Mouse (Mus musculus): ENCODE data around the gene Med25.

Gene Med25

DNA sequence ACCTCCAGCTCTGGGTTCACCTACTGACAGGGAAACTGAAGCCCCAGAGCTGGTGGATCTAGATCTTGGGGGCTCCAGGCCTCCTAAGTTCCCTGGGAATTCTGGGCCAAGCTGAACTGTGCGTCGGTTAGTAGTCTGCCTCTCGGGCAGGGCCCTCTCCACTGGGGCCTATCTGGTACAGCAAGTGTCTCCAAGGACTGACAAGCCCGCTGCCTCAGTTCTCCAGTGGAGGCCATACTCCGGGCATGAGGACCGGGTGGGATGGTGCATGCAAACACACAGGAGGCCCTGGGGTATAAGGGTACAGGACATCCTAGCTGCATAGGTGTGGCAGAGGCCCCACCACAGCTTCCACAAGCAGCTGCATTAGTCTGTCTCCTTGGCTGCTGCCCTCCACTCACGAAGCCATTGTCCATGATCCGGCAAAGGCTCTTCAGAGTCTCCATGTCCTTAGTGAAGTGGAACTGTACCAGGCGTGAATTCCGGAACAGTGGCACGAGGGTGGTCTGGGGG is 28.5 kb downstream of the Med25 start:
- DNase-seq (ENCODE audit: low read depth, low spot score), result no peak

DNA sequence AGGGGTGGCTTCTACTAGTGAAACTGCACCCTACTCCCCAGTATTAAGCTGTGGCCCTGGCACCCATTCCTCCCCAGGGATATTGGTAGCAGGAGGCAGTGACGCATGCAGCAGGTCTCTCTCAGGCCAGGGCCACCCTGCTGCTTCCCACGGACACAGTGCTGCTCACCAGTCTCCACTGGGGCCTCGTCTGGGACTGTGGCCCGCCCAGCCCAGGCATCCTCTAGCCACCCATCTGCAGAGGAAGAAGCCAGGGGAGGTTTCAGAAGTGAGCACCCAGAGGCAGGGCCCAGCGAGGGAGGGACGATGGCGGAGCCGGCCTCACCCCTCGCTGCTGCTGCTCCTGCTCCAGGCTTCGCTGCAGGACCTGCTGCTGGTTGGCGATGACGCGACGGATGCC is 29.3 kb downstream of the Med25 start:
- DNase-seq (ENCODE audit: low read depth, low spot score), result no peak

DNA sequence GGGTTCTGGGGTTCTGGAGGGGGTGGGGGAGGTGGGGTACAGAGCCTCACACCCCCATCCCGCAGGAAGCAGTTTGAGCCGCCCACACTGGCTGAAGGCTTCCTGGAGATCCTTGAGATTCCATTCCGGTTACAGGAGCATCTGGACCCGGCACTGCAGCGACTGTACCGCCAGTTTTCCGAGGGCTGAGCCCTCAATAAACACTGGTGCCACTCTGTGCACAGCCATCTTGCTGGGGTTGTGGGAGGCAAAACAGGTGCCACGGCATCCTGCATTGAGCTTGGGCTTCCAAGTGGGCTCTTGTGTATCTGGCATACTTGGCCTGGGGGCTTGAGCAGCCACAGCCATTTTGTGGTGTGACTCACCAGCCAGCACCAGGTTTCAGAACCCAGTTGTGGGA is 30.1 kb downstream of the Med25 start:
- DNase-seq (ENCODE audit: low read depth, low spot score), result no peak

DNA sequence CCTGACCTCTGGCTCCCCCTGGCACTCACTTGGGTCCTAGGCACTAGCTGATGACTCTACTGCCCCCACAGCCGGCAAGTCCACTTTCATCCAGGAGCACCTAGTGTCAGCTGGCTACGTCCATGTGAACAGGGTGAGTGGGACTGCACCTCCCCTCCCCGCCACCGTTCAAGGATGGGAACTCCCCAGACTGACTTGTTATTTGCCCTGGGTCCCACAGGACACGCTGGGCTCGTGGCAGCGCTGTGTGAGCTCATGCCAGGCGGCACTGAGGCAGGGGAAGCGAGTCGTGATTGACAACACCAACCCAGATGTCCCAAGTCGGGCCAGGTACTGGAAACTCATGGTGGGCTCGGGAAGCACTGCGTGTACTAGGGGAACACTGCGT is 31.1 kb downstream of the Med25 start:
- no peak for DNase-seq (ENCODE audit: low read depth, low spot score)

DNA sequence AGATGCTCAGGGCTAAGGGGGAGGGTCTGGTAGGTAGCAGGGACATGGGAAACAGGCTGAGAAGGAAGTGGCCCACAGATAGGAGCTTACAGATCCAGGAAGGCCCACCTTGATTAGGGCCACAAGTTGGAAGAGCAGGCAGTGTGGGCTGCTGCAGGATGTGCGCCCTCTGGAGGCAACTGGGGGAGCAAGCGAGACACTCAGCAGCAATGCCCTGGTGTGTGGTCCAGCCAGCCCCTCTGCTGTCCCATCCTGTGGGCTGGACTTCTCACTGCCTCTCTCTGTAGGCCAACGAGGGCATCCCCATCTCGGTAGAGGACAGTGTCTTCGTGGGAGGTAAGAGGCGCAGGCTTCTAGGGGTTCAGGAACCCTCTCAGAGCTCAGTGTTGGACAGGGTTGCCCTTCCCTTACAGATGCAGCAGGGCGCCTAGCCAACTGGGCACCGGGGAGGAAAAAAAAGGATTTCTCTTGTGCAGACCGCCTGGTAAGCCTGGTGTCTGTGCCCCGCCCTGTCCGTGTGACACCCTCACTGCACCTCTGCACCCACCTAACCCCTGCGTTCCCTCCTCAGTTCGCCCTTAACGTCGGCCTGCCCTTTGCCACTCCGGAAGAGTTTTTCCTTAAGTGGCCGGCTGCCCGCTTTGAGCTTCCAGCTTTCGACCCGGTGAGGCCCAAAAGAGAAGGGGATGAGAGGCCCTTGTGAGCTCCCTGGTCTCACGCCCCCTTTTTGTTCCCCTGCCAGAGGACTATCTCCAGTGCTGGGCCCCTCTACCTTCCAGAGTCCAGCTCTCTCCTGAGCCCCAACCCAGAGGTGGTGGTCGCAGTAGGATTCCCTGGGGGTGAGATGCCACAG is 31.7 kb downstream of the Med25 start:
- DNase-seq (ENCODE audit: low read depth, low spot score), result peak; percentile 71

DNA sequence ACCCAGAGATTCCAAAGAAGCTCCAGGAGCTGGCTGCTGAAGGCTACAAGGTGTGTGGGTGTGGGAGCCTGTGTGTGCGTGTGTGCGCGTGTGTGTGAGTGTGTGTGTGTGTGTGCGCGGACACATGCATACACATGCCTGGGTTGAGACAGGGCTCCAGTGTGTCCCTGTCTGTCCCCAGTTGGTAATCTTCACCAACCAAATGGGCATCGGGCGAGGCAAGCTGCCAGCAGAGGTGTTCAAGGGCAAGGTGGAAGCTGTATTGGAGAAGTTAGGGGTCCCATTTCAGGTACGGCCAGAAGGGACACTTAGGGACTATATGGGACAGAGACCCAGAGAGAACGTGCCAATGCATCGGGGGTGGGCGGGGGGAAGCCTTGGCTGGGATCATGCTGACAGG is 32.6 kb downstream of the Med25 start:
- no peak for DNase-seq (ENCODE audit: low read depth, low spot score)

DNA sequence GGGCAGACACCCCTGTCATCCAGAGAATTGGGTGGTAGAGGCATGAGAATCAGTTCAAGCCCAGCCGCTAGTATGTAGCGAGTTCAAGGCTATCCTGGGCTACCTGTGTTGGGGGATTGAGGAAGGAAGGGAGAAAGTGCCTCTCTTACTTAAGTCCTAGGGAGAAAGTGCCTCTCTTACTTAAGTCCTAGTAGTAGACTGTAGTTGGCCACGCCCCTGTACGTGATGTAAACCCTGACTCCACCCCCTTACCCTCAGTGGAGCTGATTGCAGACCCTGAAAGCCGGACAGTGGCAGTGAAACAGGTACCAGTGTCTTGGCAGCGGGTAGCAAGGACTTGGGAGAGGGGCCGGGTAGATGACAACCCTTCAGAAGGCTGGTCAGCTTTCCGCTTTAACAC is 34.6 kb downstream of the Med25 start:
- peak; percentile 76 for DNase-seq (ENCODE audit: low read depth, low spot score)

DNA sequence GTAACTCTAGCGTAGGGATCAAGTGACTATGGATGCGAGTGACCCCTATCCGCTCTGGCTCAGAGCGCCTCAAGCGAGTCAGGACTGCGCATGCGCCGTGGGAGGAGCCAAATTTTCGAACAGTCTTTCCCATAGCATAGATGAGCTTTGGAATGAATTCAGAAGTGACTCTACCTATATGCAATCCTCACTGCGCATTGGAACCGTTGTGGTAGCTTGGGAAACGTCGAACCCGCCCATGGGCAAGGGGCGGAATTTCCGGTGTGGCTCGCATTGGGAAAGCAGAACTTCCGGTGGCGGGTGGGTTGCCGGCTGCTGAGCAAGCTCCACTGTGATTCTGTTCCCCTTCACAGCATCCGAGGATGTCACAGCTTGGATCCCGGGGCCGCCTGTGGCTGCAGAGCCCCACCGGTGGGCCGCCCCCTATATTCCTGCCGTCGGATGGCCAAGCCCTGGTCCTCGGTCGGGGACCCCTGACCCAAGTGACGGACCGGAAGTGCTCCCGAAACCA is 35.4 kb downstream of the Med25 start, which contains the start of gene Pnkp:
Pnkp (plus strand) TSS at position 98 of the 511 bp plus-strand sequence.
- peak; percentile 95 for DNase-seq (ENCODE audit: low read depth, low spot score)

DNA sequence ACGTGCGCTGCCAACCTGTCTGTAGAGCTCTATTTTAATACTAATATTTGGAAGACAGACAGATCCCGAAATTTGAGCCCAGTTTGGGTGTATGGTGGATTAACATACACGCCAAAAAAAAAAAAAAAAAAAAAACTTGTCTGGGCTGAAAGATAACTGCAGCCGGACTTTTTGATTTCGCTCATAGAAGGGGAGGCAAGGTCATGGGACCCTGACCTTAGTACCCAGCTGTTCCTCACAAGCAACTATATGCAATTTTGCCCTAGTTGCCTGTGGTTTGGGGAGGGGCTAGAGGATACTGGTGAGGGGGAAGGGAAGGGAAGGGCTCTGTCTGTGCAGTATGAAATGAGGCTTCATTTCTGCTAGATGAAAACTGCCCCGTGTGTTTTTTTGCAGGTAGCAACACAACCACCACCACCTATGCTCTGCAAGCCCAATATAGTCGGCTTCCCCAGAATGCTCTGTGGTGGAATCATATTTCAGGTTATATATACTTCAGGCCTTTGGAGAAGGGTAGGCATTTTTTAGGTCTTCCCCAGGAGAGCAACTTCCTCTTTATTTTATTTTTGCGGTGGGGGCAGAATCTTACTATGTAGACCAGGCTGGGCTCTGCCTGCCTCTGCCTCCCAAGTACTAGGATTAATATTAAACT is 36.1 kb downstream of the Med25 start:
- DNase-seq (ENCODE audit: low read depth, low spot score), result peak; percentile 23

DNA sequence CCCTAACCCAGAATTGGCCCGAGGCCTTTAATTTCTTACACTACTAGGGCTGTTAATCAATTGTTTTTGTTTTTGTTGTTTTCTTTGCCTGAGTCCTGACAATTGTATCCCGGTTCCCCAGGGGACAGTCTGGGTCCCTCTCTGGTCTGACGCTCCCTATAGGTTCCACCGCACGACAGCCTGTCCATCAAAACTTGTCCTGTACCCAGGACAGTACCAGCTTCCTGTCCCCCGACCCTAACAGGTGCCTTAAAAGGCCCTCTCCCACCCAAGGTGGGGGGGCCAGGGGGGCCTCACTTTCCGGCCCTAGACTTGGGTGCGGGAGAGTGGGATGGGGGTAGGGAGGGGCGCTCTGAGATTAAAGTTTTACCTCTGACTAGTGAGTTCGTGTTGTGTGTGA is 37.5 kb downstream of the Med25 start:
- no peak for DNase-seq (ENCODE audit: low read depth, low spot score)

DNA sequence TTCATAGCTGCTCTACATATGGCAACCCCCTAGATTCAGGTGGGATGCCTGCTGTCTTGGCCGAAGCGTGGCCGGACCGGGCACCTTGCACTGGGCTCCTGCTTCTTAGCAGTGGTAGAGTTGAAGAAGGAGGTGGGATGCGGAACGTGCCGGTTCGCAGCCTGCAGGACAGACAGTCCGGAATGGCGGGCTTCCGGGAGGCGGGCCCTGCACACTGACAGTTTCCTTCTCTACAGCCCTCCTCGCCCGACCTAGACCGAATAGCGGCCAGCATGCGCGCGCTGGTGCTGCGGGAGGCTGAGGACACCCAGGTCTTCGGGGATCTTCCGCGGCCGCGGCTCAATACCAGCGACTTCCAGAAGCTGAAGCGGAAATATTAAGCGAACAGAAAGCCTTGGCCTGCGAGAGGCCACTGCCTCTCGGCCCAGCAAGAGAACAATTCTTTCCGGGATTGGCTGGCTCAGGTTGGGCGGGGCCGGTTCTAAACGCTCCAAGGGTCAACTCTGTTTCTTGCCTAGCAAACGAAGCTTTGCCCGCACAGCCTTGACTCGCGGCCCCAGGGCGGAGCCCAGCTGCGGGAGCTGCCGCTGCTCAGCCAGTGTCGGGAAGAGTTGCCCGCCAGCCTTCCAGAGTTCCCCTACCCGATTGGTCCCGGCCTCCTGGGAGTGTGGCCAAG is 38.0 kb downstream of the Med25 start:
- peak; percentile 45 for DNase-seq (ENCODE audit: low read depth, low spot score)

DNA sequence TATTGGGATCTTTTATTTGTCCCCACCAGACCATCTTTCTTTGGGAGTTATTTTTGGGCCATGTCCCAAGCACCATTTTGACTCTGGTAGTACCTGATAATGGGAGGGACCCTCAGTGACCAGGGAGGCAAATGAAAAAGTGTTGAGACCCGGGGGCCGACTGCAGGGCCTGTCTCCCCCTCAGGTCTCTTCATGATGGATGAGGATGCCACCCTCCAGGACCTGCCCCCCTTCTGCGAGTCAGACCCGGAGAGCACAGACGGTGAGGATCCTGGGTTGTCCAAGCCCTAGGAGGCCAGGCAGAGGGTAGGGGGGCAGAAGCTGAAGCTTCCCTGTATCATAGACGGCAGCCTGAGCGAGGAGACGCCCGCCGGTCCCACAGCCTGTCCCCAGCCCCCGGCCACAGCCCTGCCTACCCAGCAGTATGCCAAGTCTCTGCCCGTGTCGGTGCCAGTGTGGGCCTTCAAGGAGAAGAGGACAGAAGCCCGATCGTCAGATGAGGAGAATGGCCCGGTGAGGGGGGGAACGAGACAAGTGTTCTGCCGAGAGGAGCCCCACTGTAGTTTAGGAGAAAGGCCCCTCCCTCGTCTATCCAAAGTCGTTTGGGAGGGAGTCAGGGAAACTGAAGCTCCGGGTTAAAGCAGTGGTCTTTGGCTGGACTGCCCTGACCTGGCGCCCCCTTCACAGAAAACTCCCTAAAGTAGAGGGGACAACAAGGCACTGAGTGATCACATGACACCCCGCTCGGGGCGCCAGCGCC is 38.7 kb downstream of the Med25 start:
- no peak for DNase-seq (ENCODE audit: low read depth, low spot score)

DNA sequence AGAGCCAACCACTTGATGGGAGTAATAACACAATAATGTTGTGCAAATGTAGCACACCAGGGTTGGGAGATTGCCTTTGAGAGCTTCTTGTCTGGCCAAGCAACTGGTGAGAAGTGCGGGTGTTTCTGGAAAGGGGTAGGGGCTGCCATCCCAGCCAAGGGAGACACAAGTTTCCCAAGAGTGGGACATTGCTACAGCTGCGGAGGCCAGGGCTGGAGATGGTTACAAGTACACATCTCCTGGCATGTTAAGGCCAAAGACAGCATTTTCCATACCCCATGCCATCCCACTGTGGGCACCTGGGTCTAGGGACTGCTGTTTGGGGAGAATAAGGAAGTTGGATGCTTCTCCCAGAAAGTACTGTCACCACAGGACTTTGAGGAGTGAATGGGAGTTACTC is 39.4 kb downstream of the Med25 start:
- DNase-seq (ENCODE audit: low read depth, low spot score), result no peak

DNA sequence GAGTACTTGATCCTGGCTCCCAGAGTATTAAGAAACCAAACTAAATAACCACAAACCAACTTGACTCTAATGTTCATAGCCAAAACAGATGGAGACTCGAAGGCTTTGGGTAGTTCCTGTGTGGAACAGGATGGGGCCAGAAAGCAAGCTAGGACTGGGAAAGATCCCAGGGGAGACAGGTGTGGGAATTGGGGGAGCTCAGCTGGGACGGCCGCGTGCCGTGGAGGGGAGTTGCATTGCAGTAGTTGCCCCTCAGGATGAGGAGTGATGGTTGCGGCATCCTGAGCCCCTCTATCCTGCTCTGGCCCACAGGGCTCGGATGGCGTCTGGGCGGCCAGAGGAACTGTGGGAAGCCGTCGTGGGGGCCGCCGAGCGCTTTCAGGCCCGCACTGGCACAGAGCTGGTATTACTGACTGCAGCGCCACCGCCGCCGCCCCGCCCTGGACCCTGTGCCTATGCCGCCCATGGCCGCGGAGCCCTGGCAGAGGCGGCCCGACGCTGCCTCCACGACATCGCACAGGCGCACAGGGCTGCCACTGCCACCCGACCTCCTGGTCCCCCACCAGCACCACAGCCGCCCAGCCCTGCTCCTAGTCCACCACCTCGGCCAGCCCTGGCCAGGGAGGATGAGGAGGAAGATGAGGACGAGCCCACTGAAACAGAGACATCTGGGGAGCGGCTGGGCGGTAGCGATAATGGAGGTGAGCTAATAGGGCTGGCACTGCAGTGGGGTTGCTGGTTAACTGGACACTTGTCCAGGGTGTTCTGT is 40.1 kb downstream of the Med25 start:
- DNase-seq (ENCODE audit: low read depth, low spot score), result no peak

DNA sequence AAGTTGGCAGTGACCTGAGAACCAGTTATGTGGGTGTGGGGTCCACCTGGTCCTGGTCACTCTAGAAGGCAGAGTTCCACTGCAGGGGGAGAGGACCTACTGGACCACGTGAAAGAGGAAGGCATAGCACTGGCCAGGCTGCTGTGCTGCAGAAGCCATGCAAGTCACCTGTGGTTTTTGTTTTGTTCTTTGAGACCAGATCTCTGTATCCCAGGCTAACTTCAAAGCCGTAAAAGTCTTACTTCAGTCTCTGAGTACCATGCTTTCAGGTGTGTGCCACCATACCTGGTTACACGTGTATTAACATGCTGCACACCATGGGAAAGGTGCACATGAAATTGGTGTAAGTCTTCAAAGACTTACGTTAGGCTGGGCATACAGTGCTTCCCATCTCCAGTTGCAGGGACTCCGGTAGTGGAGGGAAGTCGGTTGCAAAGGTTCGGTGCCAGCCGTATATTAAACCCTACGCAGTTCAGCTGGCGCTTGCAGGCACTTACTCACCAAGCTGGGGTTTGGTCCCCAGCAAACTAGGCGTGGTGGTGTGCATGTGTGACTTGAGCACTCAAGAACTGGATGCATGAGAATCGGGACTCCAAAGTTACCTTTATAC is 40.8 kb downstream of the Med25 start:
- DNase-seq (ENCODE audit: low read depth, low spot score), result no peak

DNA sequence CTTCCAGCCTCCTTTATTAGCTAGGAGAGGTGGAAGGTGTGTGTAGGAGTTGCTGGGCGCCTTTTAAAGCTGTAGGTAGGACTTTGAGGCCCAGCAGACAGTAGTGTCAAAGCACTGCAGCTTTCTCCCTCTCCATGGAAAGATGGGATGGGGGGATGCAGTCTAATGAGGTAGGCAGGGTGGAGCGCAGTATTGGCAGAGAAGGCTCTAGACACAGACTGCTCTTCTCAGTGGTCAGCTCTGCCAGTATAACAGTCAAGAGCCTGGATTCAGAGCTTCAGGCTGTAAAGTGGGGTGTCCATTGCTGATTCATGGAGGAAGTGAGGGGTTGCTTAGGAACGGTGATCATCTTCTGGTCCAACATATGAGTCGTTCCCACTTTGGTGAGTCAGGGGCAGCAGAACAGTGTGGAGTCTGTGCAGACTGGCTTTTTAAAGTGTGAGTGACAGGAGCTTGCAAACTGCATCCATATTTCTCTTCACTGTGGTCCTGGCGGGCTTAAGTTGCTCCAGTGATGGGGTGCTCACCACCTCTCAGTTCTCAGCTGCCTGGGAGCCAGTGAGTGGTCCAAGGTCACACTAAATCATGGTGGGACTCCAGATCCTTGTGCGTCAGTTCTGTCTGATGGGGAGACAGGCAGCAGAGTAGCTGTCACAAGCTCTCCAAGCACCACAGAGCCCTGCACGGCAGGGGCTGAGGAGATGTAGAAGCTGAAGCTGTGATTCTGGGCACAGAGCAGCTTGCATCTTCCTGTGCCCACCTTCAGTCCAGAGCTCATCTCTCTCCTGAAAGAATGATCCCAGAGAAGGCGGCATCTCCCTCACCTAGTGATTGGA is 41.5 kb downstream of the Med25 start:
- peak; percentile 57 for DNase-seq (ENCODE audit: low read depth, low spot score)

DNA sequence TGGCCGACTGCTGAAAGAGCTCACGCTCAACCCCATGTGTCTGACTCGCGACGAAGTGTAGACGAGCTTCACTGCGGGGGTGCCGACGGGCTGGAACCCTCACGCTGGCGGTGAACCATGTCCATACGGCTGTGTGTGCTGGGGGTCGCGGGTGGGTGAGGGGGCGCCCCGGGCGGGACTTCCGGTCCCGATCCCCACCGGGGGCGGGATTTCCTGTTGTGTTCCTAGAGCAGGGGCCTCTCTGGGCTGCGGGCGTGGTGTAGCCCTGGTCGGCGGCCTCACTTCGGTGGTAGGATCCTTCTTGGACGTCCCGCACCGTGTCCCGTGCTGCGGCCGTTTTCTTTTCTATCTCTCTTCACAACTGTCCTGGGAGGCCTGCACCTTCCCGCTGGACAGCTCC is 42.4 kb downstream of the Med25 start:
- DNase-seq (ENCODE audit: low read depth, low spot score), result peak; percentile 68

DNA sequence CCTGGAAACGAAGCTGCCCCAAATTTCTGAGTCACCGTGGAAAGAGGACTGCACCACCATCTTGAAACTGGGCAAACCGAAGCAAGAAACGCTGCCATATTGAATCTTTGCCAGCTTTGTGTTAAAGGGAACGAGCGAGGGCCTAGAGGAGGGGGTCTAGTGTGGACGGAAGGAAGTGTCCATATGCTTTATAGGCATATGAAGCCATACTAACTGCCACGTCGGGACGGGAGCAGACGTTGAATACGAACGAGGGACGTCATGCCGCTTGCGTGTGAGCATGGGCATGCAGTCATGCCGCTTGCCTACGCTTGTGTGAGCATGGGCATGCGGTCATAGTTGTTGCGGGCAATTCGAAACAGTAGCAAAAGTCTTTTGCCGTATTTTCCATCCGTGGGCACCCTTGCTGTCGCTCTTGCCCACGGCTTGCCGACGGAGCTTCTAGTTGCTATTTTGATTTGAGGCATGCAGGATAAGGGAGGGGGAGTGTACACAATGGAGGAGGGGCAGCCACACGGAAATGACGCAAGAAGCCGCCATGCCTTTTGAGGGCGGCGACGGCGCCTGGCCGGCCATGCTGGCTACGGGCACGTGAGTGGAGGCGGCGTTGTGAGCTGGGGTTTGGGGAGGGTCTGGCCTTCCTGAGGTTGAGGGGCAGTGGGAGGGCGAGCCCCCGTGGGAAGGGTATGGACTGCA is 42.9 kb downstream of the Med25 start:
- DNase-seq (ENCODE audit: low read depth, low spot score), result peak; percentile 87

Measured in 3T3-L1 (cell line).